Mouse (Mus musculus): ENCODE measurements around the gene Notch2. TPM values are rescaled to one million over a fixed set of nuclear protein-coding genes. Genes with fewer than 3 reads are reported as not detected.

Gene Notch2
- polyA plus RNA-seq, 1 experiment from 2014 or later, result 18.6 TPM

- H3K9ac ChIP-seq, result no peak overlapping the region
- no peak overlapping the region for H3K4me2 ChIP-seq
- H3K4me1 ChIP-seq, result no peaks in the 10 kb centered on the region
- no peaks in the 10 kb centered on the region for H3K9me3 ChIP-seq (replicated peaks)
- no peak overlapping the region for H3K27ac ChIP-seq
- H3K36me3 ChIP-seq (ENCODE audit: poor library complexity, severe bottlenecking), result no peaks in the 10 kb centered on the region
- no peaks in the 10 kb centered on the region for H3K27me3 ChIP-seq
- WGBS, result 68% methylated on average over 2 of the region's 2 CpGs
- no peak overlapping the region for H3K4me3 ChIP-seq
- ATAC-seq, result no peak
Measured at GRCm38 (mm10) chr3:98157073-98157472, 143.7 kb downstream of the Notch2 start.

- Histone ChIP-seq H3K36me3 (ENCODE audit: poor library complexity, severe bottlenecking) (no peaks in the 10 kb centered on the region), H3K9ac (no peak overlapping the region), H3K27me3 (no peaks in the 10 kb centered on the region), H3K9me3 (replicated peaks) (no peaks in the 10 kb centered on the region), H3K27ac (no peak overlapping the region), H3K4me1 (no peaks in the 10 kb centered on the region), H3K4me3 (no peak overlapping the region), H3K4me2 (no peak overlapping the region)
- ATAC-seq, result no peak
- WGBS, result 70% methylated on average over 2 of the region's 2 CpGs
Measured at GRCm38 (mm10) chr3:98157585-98157984, 144.3 kb downstream of the Notch2 start.

- no peaks in the 10 kb centered on the region for H3K27me3 ChIP-seq
- 70% methylated on average over 4 of the region's 4 CpGs for WGBS
- H3K36me3 ChIP-seq (ENCODE audit: poor library complexity, severe bottlenecking), result no peaks in the 10 kb centered on the region
- no peak overlapping the region for H3K4me2 ChIP-seq
- no peak overlapping the region for H3K27ac ChIP-seq
- H3K9me3 ChIP-seq (replicated peaks), result no peaks in the 10 kb centered on the region
- no peak overlapping the region for H3K9ac ChIP-seq
- ATAC-seq, result no peak
- H3K4me1 ChIP-seq, result no peaks in the 10 kb centered on the region
- no peak overlapping the region for H3K4me3 ChIP-seq
Measured at GRCm38 (mm10) chr3:98158646-98159045, 145.3 kb downstream of the Notch2 start.

GRCm38 (mm10) chr3:98159289-98159688 lies 146.0 kb downstream of the Notch2 start:
- H3K4me3 ChIP-seq, result no peak overlapping the region
- H3K27ac ChIP-seq, result no peak overlapping the region
- no peaks in the 10 kb centered on the region for H3K27me3 ChIP-seq
- no peaks in the 10 kb centered on the region for H3K9me3 ChIP-seq (replicated peaks)
- peak; percentile 55; the same call in 1 of the 2 replicates for ATAC-seq
- no peak overlapping the region for H3K4me2 ChIP-seq
- 18% methylated on average over 4 of the region's 4 CpGs for WGBS
- H3K4me1 ChIP-seq, result no peaks in the 10 kb centered on the region
- no peak overlapping the region for H3K9ac ChIP-seq
- H3K36me3 ChIP-seq (ENCODE audit: poor library complexity, severe bottlenecking), result no peaks in the 10 kb centered on the region

DNA sequence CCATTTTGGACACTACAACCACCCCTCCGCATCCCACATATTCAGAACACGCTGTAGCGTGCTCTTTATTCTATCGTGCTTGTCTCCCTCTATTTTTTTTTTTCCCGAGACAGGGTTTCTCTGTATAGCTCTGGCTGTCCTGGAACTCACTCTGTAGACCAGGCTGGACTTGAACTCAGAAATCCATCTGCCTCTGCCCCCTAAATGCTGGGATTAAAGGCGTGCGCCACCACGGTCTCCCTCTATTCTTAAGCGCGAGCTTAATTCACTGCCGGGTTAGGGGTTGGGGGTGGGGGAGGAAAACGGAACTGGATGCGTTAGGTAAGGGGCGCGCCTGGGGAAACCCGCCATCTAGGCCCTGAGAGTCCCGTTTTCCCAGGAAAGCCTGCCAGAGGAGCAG lies 147.0 kb downstream of the Notch2 start, which contains the start of gene Adam30:
Gene Adam30 (plus strand): TSS at position 301 of the 400 bp plus-strand sequence.
- Histone ChIP-seq H3K9me3 (replicated peaks) (no peaks in the 10 kb centered on the region), H3K27ac (no peak within 1 kb of the TSS), H3K27me3 (no peaks in the 10 kb centered on the region), H3K36me3 (ENCODE audit: poor library complexity, severe bottlenecking) (no peaks in the 10 kb centered on the region), H3K4me2 (no peak within 1 kb of the TSS), H3K4me1 (no peaks in the 10 kb centered on the region), H3K9ac (no peak within 1 kb of the TSS), H3K4me3 (no peak within 1 kb of the TSS)
- WGBS, result 89% methylated on average over 17 of the region's 17 CpGs
- ATAC-seq, result no peak

DNA sequence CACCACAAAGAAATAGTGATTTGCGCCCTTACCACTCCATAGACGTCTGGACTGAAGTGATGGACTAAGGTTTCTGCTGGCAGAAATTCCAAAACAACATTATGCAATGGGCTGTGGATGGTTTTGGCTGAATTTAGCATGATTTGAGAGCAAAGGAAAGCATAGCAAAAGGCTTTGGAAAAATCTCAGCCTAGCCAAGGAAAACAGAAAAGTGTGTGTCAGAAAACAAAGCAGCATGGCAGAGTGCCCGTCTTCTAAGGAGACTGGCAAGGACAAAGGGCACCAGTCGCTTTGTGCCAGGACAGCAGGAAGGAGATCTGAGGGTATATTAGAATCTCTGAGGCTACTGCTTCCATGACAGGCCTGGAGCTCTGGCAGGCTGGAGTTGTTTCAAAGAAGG lies 165.0 kb downstream of the Notch2 start:
- 70% methylated on average over 4 of the region's 4 CpGs for WGBS
- H3K4me3 ChIP-seq, result no peak overlapping the region
- no peaks in the 10 kb centered on the region for H3K9me3 ChIP-seq (replicated peaks)
- no peaks in the 10 kb centered on the region for H3K36me3 ChIP-seq (ENCODE audit: poor library complexity, severe bottlenecking)
- no peaks in the 10 kb centered on the region for H3K27me3 ChIP-seq
- H3K27ac ChIP-seq, result no peak overlapping the region
- no peak for ATAC-seq
- H3K4me2 ChIP-seq, result no peak overlapping the region
- no peak overlapping the region for H3K9ac ChIP-seq
- no peaks in the 10 kb centered on the region for H3K4me1 ChIP-seq

DNA sequence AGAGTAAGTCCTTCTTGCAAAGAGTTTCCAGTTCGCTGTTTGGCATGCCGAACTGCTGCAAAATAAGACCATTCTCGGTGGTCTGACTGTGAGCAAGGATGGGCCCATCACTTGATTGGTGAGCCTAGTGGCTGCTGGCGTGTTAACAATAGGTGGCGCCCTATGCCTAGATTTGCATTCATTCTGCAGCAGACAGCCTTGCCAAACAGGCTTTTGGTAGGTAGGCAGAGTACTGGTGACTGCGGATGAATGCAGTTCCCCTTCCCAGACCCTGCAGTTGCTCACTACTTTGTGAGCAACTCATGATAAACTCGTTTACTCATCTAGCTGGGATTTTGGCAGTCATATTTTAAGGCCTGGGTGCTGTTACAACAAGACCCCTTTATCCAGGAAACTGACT lies 167.5 kb downstream of the Notch2 start:
- Histone ChIP-seq H3K9ac (no peak overlapping the region), H3K27ac (no peak overlapping the region), H3K4me3 (no peak overlapping the region), H3K27me3 (no peaks in the 10 kb centered on the region), H3K9me3 (replicated peaks) (no peaks in the 10 kb centered on the region), H3K4me2 (no peak overlapping the region), H3K4me1 (peaks cover 10% of the 10 kb centered on the region; the same call in 1 of the 2 replicates), H3K36me3 (ENCODE audit: poor library complexity, severe bottlenecking) (no peaks in the 10 kb centered on the region)
- 21% methylated on average over 7 of the region's 7 CpGs for WGBS
- ATAC-seq, result peak; percentile 81

GRCm38 (mm10) chr3:98185163-98185714 lies 171.9 kb downstream of the Notch2 start:
- 43% methylated on average over 10 of the region's 10 CpGs for WGBS
- Histone ChIP-seq H3K4me1 (peaks cover 10% of the 10 kb centered on the region; the same call in 1 of the 2 replicates), H3K27me3 (no peaks in the 10 kb centered on the region), H3K27ac (no peak overlapping the region), H3K36me3 (ENCODE audit: poor library complexity, severe bottlenecking) (no peaks in the 10 kb centered on the region), H3K9ac (no peak overlapping the region), H3K4me2 (no peak overlapping the region), H3K9me3 (replicated peaks) (no peaks in the 10 kb centered on the region), H3K4me3 (no peak overlapping the region)
- 0 out of 2 replicates have a peak, but pooled peaks have one; percentile 41 for ATAC-seq

DNA sequence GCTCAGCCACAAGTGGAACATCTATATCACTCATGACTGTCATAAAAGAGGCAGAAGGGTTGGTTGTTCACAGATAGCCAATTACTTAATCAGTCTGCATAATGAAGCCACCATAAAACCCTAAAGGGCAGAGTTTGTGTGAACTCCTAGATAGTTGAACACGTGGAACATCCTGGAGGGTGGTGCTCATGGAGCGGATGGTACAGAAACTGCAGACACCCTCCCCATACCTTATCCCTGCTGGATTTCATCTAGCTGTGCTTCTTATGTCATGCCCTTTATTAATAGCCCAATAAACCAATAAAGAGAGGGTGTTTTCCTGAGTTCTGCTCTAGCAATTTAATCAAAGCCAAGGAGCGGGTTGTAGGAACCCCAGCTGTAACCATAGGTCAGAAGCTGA lies 174.4 kb downstream of the Notch2 start:
- H3K9ac ChIP-seq, result no peak overlapping the region
- no peaks in the 10 kb centered on the region for H3K27me3 ChIP-seq
- H3K4me1 ChIP-seq, result peaks cover 10% of the 10 kb centered on the region; the same call in 1 of the 2 replicates
- WGBS, result 95% methylated on average over 3 of the region's 3 CpGs
- no peaks in the 10 kb centered on the region for H3K9me3 ChIP-seq (replicated peaks)
- H3K27ac ChIP-seq, result no peak overlapping the region
- no peak for ATAC-seq
- no peak overlapping the region for H3K4me2 ChIP-seq
- H3K4me3 ChIP-seq, result no peak overlapping the region
- H3K36me3 ChIP-seq (ENCODE audit: poor library complexity, severe bottlenecking), result no peaks in the 10 kb centered on the region

GRCm38 (mm10) chr3:98197711-98198532 lies 184.6 kb downstream of the Notch2 start:
- no peaks in the 10 kb centered on the region for H3K27me3 ChIP-seq
- H3K4me2 ChIP-seq, result no peak overlapping the region
- H3K36me3 ChIP-seq (ENCODE audit: poor library complexity, severe bottlenecking), result no peaks in the 10 kb centered on the region
- no peaks in the 10 kb centered on the region for H3K9me3 ChIP-seq (replicated peaks)
- H3K4me3 ChIP-seq, result no peak overlapping the region
- 16% methylated on average over 9 of the region's 9 CpGs for WGBS
- H3K27ac ChIP-seq, result no peak overlapping the region
- H3K4me1 ChIP-seq, result 0 out of 2 replicates have a peak, but pooled peaks cover 8% of the 10 kb centered on the region
- no peak for ATAC-seq
- no peak overlapping the region for H3K9ac ChIP-seq

DNA sequence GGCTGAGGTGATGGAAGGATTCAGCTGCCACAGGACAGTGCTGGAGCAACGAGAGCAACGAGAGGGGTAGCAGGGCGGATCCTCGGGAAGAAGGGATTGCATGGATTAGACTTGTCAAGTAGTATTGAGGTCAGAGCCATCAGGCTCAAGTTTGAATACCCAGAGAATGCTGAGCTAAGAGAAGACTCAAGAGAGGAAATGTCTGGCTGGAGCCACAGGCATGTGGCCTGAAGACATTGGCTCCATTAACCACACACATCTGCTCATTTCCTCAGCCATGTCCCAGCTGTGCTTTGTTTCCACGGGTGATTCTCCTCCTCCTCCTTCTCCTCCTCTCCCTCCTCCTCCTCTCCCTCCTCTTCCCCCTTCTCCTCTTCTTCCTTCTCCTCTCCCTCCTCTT lies 186.4 kb downstream of the Notch2 start:
- no peaks in the 10 kb centered on the region for H3K9me3 ChIP-seq (replicated peaks)
- no peak overlapping the region for H3K4me2 ChIP-seq
- H3K36me3 ChIP-seq (ENCODE audit: poor library complexity, severe bottlenecking), result no peaks in the 10 kb centered on the region
- no peak overlapping the region for H3K27ac ChIP-seq
- no peak for ATAC-seq
- no peak overlapping the region for H3K4me3 ChIP-seq
- no peak overlapping the region for H3K9ac ChIP-seq
- 76% methylated on average over 5 of the region's 5 CpGs for WGBS
- H3K4me1 ChIP-seq, result 0 out of 2 replicates have a peak, but pooled peaks cover 8% of the 10 kb centered on the region
- no peaks in the 10 kb centered on the region for H3K27me3 ChIP-seq
